Mouse (Mus musculus): ENCODE results near the gene Otud1.

The Otud1 gene

DNA sequence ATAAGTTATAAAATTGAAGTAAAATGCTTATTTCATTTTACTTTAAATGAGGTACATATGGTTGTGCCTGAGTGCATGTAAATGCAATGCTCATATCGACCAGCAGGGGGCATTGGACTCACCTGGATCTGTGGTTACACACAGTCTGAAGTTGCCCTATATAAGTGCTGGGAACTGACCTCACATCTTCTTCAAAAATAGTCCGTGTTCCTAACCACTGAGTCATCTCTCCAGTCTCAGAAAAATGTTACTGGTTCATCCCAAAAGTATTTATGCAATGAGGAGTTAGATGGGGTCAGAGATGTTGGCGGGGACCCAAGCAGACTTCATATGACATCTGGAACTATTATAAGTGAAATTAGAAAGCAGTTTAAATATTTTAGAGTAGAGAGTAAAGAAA, 25.4 kb downstream of the Otud1 start:
- peak in 1 of 2 experiments; percentile 13 for DNase-seq

DNA sequence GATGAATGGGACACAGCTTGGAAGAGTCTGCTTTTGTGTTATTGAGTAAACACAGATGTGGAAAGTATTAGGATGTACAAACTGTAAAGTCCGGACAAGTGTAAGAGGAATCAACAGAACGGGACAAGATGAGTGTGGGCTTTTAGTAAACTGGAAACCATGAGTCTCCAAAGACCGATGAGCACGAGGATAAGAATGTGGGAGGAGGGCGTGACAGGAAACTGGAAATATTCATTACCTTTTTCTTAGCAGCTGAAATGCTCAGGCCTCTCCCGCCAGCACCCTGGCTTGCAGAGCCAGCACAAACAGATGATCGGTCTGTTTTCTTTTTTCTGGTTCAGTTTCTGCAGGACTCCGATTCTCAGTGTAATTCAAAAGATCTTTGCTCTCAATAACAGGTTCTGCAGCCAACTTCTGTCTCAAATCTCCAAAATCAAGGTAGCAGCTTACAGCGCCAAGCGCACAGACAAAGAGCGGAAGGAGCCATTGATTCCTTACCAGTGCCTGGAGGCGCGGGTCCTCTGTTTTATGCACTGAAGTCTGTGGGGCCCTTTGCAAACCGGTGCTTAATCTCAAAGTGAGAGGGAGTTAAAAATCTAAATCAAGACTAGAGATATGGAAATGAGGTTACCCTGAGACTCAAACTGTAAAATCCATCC, 28.1 kb downstream of the Otud1 start:
- no peak for DNase-seq

DNA sequence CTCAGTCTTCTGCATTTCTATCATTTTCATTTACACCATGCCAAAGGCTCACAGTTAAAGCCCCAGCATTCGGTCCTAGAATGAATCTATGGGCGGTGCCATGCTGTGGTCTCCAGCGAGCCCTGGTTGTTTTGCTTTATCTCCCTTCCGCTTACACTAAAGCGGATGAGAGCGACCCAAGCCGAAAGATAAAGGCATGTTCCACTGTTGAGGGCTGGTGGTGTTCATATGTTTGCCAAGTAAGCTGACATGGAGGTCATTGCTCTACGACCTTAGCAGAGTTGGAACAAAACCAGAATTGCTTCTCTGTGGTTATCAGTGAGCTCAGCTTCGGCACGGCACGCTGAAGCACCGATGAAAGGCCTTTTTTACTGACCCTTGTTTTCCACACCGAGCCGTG, 32.5 kb downstream of the Otud1 start:
- no peak for DNase-seq

DNA sequence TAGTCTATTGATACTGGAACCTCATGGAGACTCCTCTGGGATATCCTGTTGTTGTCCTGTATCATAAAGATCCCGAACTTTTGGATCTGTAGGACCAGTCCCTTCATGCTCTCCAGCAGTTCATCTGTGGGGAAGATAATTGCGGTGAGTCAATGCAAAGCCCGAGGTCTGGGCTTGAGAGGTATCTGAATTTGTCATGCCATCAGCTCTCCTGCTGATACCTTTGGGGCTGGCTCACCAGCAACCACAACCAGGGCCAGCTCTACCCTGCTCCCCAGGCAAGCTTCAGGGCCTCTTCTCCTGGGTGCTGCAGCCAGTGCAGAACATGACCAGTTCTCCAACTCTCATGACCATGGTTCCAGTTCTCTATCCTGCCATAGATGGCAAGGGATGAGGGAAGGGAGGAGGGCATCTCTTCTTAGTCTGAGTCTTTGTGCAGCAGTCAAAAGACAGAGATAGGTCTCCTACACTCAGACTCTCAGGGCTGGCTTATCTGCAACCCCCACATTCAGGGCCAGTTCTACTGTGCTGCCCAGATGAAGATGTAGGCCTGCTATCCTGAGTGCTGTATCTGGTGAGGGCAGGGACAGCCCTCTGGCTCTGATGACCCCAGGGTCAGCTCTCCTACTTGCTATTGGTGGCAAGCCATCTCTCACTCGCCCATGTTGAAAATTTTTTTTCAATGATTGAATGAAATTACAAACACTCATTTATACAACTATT, 42.2 kb downstream of the Otud1 start:
- DNase-seq = no peak

DNA sequence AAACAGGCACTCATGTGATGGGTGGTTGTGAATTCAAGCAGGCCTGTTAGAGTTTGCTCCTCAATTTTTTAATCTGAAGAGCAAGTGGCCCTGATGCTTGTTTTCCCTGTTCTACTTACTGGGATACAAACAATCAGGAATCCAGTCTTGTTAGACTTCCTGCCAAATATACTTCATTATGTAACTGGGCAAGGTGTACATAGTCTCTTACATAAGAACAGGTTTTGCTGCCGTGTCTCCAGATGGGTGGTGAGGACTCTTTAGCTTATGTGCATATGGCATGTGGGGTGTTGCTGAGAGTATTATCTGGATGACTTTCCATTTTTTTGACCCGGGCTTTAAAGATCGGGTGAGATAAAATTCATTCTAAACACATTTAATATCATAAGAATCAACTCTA, 43.8 kb downstream of the Otud1 start:
- DNase-seq = no peak

DNA sequence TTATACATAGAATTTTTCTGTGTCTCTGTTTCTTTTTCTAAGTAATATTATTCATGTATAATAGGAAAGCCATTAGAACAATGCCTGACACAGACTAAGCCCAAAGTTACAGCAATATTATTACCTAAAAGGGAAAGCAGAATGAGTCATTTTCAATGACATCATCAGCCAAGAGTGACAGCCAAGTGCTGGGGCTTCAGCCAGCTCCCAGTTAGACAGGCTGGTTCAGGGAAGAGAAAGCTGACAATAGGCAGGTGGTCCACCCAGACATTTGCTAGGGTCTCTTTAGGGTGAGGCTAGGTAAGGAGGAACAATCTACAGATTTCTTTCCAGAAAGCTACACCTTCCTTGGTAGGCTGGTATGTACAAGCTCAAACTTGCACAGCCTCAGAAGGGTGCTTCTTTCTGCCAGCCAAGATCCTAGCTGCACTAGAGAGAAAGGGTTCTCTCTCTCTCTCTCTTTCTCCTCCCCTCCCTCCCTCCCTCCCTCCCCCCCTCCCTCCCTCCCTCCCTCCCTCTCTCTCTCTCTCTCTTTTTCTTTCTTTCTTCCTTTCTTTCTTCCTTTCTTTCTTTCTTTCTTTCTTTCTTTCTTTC, 45.6 kb downstream of the Otud1 start:
- DNase-seq = peak; percentile 62 to 67

DNA sequence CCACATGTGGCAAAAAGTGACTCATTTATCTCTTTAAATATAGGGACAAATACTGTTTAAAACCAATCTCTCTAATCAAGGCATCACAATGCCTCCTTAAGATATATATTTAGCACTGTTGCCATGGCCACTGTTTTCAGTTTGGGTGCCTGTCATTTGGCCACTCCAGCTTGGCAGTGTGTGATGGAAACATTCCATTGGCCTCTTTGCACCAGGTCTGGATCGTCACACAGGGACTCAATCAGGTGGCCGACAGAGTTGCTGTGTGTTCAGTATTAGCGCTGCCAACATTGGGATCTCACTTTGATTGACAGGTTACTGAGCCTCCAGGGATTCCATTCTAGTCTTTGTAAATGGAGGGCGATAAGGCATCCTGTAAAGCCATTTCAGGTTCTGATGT, 46.1 kb downstream of the Otud1 start:
- peak; percentile 57 to 59 for DNase-seq

DNA sequence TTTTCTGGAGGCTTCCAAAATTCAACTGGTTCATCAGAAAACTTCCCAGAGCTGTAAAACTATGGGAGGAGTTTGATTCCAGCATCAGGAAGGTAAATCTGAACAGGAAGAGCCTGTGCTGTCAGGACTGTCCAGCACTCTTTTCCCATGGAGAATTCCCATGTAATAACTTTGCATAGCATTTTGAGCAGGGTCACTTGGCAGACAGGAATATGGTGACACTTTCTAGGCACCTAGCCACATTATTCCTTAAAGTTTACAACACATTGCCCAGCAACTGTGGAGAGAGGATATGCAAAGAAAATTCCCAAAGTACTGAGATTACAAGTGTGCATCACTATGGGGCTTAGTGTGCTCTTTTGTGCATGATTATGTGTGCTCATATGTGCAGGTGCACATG, 46.7 kb downstream of the Otud1 start:
- DNase-seq = no peak

DNA sequence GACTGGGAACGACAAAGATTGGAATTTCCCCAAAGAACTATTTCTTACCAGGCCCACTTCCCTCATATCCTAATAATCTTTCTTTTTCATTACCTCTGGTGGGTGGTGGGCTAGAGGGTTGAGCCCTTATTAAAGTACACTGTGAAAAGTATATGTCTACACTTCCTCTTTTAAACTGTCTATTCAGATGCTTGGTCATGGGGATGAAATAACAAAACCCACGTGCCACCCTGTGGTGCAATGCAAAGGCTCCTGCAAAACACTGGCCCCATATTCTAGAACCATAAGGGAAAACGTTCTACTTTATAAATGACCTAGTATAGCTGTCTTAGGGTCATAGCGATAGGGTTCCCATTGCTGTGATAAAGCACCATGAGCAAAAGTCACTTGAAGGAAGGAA, 49.3 kb downstream of the Otud1 start:
- DNase-seq = no peak
